Mouse (Mus musculus) c-Kit-positive CD71-positive TER-119-positive erythroid progenitor cells, embryonic 14.5 days (primary cell): ENCODE data around the gene Cldn2.
"Not testable (repeated sequence)": the region's sequence is repeated elsewhere in the genome, so short reads cannot be mapped to it uniquely, and the experiment has no call there.

Experiments used
- DNase-seq: peaks from one replicate; pipeline ENCODE4 v3.0.0-alpha.2; 2013; ENCODE audit warnings: low spot score

Cldn2 gene

DNA sequence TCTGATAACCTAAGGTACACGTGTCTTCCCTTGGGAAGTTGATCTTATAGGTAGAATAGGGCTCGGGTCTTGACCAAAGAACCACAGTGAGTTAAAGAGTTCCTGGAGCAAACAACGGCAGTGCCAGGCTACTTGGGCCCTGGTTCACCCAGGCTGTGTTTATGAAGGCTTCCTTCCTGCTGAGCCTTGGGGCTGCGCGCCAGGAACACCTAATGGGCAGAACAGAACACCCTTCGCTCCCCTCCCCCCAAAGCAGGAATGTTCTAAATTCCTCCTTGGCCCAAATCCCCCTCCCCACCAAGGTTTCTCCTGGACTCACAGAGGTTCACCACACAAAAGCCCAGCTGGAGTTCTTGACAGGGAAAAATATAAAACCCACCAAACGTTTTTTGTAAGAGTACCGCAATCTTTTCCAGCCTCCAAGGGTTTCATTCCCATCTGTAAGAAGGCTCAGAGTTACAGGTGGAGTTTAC lies at the start of gene Cldn2:
Gene Cldn2 (plus strand): TSS at position 423 of the 473 bp plus-strand sequence.
- DNase-seq, result no peak

DNA sequence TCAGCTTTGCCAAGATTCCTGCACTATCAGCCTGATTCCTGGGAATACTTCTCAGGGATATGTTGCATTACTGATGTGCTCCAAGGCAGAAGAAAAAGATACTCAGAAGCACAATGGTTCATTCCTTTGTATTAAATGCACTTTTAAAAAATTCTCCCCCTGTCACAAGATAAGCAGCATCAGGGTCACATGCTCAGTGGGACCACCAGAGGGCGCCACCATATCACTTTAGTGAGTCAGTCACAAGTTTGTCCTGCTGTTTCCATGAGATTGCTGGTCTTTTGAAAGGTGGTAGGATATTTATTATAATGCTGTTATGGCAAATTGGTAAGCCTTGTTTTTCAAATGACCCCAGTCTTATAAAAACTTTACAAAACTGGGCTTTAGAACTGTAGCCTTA lies 48.8 kb upstream of the Cldn2 start:
- DNase-seq, result peak; percentile 27

DNA sequence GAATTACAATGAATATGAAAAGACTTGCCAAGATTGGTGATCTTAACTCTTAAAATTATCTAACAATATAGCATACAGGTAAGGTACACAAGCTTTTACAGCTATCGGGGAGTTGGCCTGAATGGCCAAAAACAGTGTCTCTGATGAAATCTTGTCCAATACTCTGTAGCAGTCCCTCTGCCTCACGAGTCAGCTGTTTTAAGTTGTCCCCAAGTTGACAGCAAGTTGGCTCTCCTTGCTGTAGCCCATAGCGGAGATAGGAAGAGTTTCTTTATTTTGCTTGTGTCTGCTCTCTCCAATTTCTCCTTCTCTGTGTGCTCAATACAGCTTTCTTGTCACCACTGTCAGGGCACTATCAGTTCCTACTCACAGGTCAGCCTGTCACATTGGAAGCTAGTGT lies 42.0 kb upstream of the Cldn2 start:
- not testable (repeated sequence) for DNase-seq

DNA sequence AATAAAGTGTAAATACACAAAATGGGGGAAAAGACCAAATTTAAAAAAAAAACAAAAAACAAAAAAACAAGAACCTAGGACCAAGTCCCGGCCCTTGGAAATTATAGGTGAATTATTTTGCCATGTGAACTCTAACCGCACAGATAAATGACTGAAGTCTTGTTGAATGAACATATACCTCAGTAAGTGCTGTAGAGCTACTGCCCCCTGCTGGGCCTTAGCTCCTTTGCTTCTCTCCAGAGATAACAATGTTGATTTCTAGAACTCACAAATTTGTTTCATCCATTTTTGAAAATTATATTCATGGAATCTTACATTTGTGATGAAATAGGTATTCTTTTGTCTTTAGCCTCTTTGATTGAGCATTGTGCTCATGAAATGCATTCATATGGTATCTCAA lies 38.1 kb upstream of the Cldn2 start:
- DNase-seq, result peak; percentile 39

- no peak for DNase-seq
These were observed 30.5 kb upstream of the Cldn2 start for GRCm38 (mm10) chrX:139769975-139770637.

DNA sequence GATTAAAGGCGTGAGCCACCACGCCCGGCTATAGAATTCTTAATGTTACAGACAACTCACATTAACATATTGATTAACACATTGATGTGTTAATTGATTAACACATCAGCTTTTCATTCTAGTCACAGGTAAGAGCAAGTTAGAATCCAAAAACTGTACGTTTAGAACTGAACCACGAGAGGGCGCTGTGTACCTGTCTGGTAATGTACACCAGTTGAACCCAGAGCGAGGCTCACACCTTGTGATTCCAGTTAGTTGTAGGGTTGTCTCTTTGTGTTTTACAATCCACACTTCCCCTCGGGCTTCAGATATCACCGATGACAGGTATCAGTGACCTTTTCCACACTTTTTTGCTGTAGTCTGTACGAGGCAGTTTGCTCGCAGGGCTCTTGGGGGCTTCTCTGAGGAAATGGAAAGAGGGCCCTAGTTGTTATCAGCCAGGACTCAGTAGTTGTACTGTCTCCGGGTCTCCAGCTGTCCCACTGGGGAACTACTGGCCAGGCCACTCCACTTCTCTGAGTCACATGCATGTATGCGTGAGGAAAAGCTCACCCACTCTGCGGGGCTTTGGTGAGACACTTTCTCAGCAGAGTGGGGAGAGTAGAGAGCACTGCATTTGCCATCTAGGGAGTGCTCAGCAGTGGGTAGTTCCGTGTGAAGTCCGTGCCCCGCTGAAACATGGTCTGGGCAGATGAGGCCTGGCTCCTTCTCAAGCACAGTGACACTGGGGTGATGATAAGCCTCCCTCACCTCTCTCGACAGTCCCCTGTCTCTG lies 26.1 kb upstream of the Cldn2 start:
- DNase-seq, result peak; percentile 62

DNA sequence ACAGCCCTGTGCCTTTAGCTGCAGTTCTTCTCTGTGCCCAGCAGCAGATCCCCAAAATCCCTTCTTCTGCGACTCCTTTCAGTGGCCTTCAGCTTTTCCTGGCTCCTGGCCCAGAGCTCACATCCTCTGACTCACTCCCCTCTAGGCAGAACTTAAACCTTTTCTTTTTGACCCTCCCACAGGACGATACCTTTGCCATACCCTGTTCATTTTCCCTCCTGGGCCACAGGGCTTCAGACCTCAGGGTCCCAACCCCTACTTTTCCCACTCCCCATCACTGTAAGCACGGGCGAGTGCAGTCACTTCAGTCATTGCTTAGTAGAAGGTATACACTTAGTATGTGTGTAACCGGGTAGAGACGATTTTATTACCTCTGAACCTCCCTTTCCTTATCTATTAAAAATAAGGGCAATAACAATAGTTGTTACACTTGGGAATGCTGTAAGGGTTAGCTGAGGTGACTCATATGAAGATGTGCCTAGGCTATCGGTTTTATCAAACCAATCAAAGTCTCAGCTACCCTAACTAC lies 25.5 kb upstream of the Cldn2 start:
- no peak for DNase-seq

GRCm38 (mm10) chrX:139777357-139777756 lies 23.3 kb upstream of the Cldn2 start:
- DNase-seq, result no peak

DNA sequence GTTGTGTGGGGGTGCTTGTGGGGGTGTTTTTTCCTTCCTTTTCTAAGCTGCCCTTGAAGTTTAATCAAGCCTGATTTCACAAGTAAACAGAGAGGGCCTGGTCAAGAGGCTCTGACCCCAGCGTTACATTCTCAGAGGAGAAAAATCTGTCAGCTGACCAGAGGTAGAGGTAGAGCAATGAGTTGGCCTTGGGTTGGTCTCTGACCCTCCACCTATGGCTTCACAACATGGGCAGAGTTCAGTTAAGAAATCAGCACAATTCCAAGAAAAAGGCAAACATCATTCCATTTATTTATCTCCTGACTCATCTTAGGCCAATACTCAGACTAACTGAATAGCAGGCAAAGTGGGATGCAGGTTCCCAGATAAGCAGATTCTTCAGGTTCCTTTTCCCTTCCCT lies 21.7 kb upstream of the Cldn2 start:
- no peak for DNase-seq

- DNase-seq, result no peak
These were observed 21.2 kb upstream of the Cldn2 start for GRCm38 (mm10) chrX:139779401-139779800.

- DNase-seq, result peak; percentile 13
These were observed 19.6 kb upstream of the Cldn2 start for GRCm38 (mm10) chrX:139780988-139781387.

DNA sequence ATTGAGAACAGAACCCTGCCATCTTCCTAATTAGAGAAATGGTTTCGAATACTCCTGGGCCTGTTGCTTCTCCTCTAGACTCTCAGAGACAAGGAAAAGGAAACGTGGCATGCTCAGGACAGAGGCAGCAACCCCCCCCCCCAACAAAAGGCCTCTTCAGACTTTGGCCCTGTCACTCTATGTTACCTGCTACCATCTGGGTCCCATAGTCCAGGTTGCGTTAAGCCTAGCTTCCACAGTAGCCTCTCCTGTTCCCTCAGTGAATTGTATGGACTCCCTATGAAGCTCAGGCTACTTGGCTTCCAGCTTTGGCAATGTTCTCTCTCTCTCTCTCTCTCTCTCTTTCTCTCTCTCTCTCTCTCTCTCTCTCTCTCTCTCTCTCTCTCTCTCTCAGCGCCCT lies 19.1 kb upstream of the Cldn2 start:
- no peak for DNase-seq

DNA sequence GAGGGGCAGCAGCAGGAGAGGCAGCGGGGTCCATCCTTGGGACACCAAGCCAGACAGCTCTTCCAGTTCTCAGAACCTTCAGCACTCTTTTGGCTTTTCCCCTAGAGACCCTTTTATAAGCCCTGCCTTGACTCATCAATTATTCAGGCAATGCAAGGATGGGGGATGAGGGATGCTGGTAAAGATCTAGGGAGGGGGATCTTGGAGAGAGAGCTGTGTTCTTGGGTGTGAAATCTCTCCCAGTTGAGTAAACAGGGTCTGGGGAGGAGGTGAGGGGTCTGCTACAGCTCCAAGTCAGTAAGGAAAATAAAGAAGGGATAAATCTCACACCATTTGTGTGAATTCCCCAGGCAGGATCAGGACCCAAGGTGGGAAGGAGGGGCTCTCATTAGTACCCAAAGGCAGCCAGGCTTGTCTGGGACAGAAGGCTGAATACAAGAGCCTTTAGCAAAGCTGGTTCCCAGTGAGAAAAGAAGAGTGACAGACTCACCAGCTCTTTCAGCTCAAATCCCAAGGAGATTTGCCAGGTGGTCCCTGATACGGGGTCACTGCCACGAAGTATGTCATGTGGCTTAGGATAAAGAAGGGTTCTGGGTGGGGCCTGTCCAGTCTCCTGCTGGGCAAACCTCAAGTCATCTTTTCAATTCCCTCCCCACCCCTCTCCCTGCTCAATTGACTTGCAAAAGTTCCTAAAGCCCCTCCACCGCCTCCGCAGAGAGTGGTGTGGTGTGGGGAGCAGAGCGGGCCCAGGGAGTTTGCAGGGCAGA lies 18.2 kb upstream of the Cldn2 start, which contains the start of gene Ripply1:
Gene Ripply1 (minus strand): TSS at position 76 of the 767 bp plus-strand sequence.
- no peak for DNase-seq

- no peak for DNase-seq
These were observed 17.6 kb upstream of the Cldn2 start for GRCm38 (mm10) chrX:139783045-139783422.

DNA sequence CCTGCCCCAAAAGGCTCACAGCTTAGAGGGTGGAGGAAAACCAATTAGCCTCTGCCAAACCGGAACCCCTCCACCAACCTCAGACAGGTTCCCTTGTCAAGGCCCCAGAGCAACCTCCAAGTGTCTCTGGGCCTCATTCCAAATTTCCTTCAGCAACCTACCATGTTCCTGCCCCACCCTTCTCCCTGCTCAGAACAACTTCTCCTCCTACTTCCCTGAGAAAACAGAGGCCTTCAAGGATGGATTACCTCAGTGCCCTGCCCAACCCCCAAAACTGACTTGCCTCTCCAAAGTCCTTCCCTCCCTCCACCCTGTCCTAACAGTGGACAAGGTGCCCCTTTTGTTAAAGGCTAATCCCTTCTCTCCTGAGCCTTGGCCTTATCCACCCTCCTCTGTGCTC lies 14.9 kb upstream of the Cldn2 start:
- no peak for DNase-seq

DNA sequence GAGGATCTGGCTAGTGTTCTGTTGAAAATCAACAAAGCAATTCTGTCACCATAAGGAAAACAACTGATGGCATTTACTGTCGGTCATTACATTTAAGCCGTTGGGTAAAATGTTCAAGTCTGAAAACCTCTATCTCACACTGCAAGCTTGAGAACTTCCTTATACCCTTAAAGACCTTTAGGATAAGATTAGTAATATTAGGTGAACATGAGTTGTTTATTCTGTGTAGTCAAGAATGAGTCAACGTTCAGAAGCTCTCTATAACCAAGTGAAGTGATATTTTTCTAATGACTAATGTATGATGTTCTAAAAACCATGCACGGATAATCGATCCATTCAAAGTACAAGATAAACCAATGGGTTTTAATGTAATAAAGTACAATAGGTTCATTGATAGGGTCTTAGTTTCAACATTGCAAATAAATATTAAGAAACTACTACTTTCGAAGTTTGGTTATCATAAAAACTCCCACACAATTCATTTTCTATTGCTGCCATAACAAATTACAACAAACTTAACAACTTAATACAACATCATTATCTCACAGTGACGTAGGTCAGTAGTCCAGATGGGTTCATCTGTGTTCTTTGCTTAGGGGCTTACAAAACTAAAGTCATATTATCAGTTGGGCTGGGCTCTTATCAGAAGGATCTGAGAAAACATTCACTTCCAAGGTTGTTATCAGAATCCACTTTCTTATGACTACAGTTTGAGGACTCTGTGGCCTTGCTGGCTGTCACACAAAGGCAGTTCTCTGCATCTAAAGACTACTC lies 6.4 kb upstream of the Cldn2 start:
- DNase-seq, result no peak

DNA sequence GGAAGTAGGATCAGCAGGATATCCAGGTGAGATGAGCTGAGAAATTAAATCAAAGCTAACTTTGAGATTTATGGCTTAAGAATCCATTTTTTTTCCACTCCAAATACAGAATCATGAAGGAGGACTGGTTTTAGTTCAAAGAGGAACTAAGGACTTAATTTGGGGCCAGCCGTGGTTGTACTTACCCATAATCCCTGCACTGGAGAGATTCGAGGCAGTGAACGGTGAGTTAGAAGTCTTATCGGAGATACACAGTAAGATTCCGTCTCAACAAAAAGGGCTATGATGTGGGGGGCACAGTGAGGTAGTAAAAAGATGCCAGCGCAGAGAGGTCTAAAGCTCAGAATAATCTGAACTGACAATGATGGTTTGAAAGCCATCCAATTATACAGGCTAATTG lies 4.6 kb upstream of the Cldn2 start:
- DNase-seq, result no peak

- no peak for DNase-seq
These were observed 2.8 kb upstream of the Cldn2 start for GRCm38 (mm10) chrX:139797875-139798274.

- no peak for DNase-seq
These were observed 675 bp upstream of the Cldn2 start for GRCm38 (mm10) chrX:139799953-139800352.

GRCm38 (mm10) chrX:139803028-139803427 lies 2.4 kb downstream of the Cldn2 start:
- DNase-seq, result no peak

DNA sequence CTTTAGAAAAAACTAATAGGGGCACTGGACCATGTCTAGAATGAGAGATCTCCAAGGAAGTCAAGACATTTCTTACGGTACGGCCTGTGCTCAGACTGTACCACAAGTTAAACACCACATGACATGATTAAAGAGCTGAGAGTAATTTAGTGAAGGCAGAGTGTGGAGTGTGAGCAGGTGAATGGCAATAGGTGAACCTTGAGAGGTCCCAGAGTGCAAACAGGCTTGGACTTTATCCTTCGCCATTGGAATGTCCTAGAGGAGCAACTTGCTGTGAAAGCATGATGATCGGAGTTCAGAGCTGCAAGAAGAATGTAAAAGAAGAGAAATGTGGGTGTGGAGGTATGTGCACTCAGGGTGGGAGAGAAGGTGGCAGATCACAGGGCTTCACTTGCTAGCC lies 5.3 kb downstream of the Cldn2 start:
- DNase-seq, result no peak

DNA sequence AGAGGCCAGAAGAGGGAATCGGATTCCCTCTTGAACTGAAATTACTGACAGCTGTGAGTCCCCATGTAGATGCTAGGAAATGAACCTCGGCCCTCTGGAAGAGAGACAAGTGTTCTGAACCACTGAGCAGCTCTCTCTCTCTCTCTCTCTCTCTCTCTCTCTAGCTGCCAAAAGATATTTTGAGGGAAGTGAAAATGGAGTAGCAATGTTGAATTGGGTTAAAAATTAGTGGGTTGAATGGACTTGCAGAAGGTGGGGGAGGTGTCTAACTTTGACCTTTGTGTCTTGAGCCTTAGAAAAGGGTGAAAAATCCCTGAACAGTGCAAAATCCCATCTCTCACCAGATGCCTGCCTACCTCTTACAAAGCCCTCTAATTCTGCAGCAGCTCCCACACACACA lies 6.8 kb downstream of the Cldn2 start:
- DNase-seq, result no peak
